Mouse (Mus musculus): ENCODE measurements around the gene Clns1a. TPM values are rescaled to one million over a fixed set of nuclear protein-coding genes. Genes with fewer than 3 reads are reported as not detected.

Clns1a gene
- polyA plus RNA-seq, 1 experiment: 9.9 TPM

GRCm38 (mm10) chr7:97747787-97748497 lies 51.5 kb downstream of the Clns1a start:
- TF ChIP-seq CTCF (IDR thresholded peaks at IDR 0.05; ENCODE audit: extremely low read depth, insufficient read length, insufficient replicate concordance, low read depth, low read length) (peak; percentile 92), POLR2A (IDR thresholded peaks at IDR 0.05; ENCODE audit: low read depth, low read length) (0 out of 2 replicates have a peak, but pooled peaks have one; percentile 27)
- Histone ChIP-seq H3K27me3 (ENCODE audit: control insufficient read depth, insufficient read depth, low read length) (no peaks in the 10 kb centered on the region), H3K4me1 (ENCODE audit: control insufficient read depth, insufficient read depth, insufficient read length, low read length) (peaks cover 10% of the 10 kb centered on the region), H3K27ac (ENCODE audit: insufficient read depth, low read depth, low read length) (peak overlapping the region; percentile 62), H3K4me3 (ENCODE audit: low read depth, low read length) (peak overlapping the region; percentile 50), H3K36me3 (ENCODE audit: control insufficient read depth, insufficient read depth, low read length) (no peaks in the 10 kb centered on the region)
- WGBS: 22% methylated on average over 28 of the region's 28 CpGs

GRCm38 (mm10) chr7:97748527-97749206 lies 52.2 kb downstream of the Clns1a start:
- Histone ChIP-seq H3K4me3 (ENCODE audit: low read depth, low read length) (peak overlapping the region; percentile 55), H3K36me3 (ENCODE audit: control insufficient read depth, insufficient read depth, low read length) (no peaks in the 10 kb centered on the region), H3K4me1 (ENCODE audit: control insufficient read depth, insufficient read depth, insufficient read length, low read length) (peaks cover 10% of the 10 kb centered on the region), H3K27me3 (ENCODE audit: control insufficient read depth, insufficient read depth, low read length) (no peaks in the 10 kb centered on the region), H3K27ac (ENCODE audit: insufficient read depth, low read depth, low read length) (peak overlapping the region; percentile 96)
- 11% methylated on average over 10 of the region's 10 CpGs for whole genome bisulfite sequencing
- TF ChIP-seq POLR2A (IDR thresholded peaks at IDR 0.05; ENCODE audit: low read depth, low read length) (no peak), CTCF (IDR thresholded peaks at IDR 0.05; ENCODE audit: extremely low read depth, insufficient read length, insufficient replicate concordance, low read depth, low read length) (no peak)

DNA sequence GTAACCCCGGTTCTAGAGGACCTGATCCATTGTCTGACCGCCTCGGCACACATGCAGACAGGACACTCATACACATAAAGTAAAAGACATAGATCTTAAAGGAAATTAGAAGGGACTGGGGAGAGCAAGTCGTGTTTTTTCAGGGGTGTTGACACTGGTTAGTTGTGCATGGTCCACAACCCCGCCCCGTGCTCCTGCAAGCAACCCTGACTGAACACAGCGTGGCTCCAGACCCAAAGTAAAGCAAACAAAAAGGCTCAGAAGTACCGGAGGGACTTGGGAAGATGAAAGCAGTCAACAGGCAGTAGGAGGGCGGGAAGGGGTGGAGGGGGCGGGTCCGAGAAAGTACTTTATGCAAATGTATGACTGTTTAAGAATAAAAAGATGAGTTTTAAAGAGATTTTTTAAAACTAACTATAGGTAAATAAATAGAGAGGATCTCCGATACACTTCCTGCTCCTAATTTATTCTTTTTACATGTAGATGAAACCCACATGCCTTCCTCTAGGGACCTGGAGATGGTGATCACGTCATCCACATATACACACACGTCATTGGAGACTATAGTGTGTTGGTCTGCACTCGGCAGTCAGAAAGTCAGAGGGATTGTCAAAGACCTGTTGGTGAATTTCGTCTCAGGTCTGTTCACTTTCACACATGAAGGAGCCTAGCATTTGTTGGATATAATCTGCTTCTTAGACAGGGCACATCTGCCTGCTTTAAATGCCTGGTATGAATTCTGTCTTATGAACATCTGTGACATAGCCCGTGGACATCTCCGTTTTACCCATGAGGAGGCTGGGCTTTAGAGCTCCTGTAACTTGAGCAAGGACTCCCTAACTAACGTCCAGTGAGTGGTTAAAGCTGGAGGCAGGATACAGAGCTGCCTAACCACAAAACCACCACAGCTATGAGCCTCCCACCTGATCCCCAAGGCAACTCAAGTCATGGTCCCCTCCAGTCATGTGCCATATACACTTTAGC lies 53.1 kb downstream of the Clns1a start:
- Histone ChIP-seq H3K36me3 (ENCODE audit: control insufficient read depth, insufficient read depth, low read length) (no peaks in the 10 kb centered on the region), H3K4me1 (ENCODE audit: control insufficient read depth, insufficient read depth, insufficient read length, low read length) (peaks cover 10% of the 10 kb centered on the region), H3K4me3 (ENCODE audit: low read depth, low read length) (peak overlapping the region; percentile 55), H3K27ac (ENCODE audit: insufficient read depth, low read depth, low read length) (peak overlapping the region; percentile 96), H3K27me3 (ENCODE audit: control insufficient read depth, insufficient read depth, low read length) (no peaks in the 10 kb centered on the region)
- TF ChIP-seq CTCF (IDR thresholded peaks at IDR 0.05; ENCODE audit: extremely low read depth, insufficient read length, insufficient replicate concordance, low read depth, low read length) (no peak), POLR2A (IDR thresholded peaks at IDR 0.05; ENCODE audit: low read depth, low read length) (no peak)
- WGBS: 7% methylated on average over 19 of the region's 19 CpGs

DNA sequence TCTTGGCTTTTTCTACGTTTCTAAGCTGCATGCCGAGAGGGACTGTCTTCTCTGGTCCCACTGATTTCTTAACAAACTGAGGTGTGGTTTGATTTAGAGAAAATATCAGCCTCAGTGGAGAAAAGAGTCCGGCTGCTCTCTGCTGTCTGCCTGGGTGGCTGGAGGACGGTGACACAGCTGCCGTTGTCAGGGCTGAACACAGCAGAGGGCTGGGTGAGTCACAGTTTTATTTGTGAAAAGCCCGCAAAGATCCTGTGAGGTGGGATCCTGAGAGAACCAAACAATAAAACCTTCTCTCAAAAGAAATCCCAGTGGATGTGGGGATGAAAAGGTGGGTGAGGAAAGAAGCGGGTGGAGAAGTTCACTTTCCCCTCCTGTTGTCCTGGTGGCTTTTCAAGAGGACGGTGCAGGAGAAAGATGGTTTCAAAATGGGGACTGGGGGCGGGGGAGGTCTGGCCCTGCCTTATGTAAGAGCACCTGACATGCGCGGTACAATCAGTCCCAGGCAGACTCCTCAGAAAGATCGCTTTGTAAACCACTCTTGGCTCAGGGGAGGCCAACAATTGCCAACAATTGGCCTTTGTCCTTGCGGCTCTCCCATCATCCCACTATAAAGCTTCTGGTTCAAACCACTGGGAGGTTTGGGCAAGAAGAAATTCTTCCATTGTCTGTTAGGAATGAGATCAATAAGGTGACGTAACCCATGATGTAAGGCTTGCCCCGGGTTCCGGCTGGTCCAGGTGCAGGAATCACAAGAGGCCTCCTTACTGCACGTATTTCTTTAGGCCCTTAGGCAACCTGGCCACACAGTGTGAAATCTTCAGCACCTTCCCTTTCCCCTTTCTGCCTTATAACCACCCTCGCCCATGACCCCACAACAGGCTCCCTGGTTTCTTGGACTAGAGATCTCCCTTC lies 60.8 kb downstream of the Clns1a start:
- TF ChIP-seq CTCF (IDR thresholded peaks at IDR 0.05; ENCODE audit: extremely low read depth, insufficient read length, insufficient replicate concordance, low read depth, low read length) (no peak), POLR2A (IDR thresholded peaks at IDR 0.05; ENCODE audit: low read depth, low read length) (no peak)
- Histone ChIP-seq H3K4me1 (ENCODE audit: control insufficient read depth, insufficient read depth, insufficient read length, low read length) (peaks cover 4% of the 10 kb centered on the region; the same call in 1 of the 2 replicates), H3K4me3 (ENCODE audit: low read depth, low read length) (no peak overlapping the region), H3K36me3 (ENCODE audit: control insufficient read depth, insufficient read depth, low read length) (no peaks in the 10 kb centered on the region), H3K27me3 (ENCODE audit: control insufficient read depth, insufficient read depth, low read length) (no peaks in the 10 kb centered on the region), H3K27ac (ENCODE audit: insufficient read depth, low read depth, low read length) (no peak overlapping the region)
- 33% methylated on average over 18 of the region's 18 CpGs for WGBS

DNA sequence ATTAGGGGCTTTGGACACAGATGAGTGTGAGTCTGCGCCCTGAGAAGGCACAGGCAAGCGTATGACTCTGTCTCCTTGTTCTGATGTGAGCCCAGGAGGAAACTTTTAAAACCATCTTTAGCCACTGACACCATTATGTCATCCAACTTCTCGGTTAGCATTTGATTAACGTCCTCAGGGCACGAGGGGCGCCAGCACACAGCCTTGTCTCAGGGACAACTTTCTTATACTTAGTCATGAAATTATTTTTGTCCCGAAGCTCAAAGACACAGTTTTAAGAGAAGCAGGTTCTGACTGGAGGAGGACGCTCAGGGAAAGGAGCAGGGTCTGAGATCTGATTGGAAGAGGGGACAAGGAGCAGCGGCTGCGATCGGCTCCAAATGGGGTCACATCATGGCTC lies 68.2 kb downstream of the Clns1a start:
- H3K4me3 ChIP-seq (ENCODE audit: low read depth, low read length): no peak overlapping the region
- no peak overlapping the region for H3K27ac ChIP-seq (ENCODE audit: insufficient read depth, low read depth, low read length)
- no peaks in the 10 kb centered on the region for H3K36me3 ChIP-seq (ENCODE audit: control insufficient read depth, insufficient read depth, low read length)
- H3K4me1 ChIP-seq (ENCODE audit: control insufficient read depth, insufficient read depth, insufficient read length, low read length): peaks cover 22% of the 10 kb centered on the region; the same call in 1 of the 2 replicates
- H3K27me3 ChIP-seq (ENCODE audit: control insufficient read depth, insufficient read depth, low read length): no peaks in the 10 kb centered on the region
- WGBS: 83% methylated on average over 11 of the region's 11 CpGs
- TF ChIP-seq POLR2A (IDR thresholded peaks at IDR 0.05; ENCODE audit: low read depth, low read length): no peak
- TF ChIP-seq CTCF (IDR thresholded peaks at IDR 0.05; ENCODE audit: extremely low read depth, insufficient read length, insufficient replicate concordance, low read depth, low read length): no peak

Data from small intestine, adult 2 months (tissue).